Mouse (Mus musculus): ENCODE measurements around the gene Ccdc159.

DNA sequence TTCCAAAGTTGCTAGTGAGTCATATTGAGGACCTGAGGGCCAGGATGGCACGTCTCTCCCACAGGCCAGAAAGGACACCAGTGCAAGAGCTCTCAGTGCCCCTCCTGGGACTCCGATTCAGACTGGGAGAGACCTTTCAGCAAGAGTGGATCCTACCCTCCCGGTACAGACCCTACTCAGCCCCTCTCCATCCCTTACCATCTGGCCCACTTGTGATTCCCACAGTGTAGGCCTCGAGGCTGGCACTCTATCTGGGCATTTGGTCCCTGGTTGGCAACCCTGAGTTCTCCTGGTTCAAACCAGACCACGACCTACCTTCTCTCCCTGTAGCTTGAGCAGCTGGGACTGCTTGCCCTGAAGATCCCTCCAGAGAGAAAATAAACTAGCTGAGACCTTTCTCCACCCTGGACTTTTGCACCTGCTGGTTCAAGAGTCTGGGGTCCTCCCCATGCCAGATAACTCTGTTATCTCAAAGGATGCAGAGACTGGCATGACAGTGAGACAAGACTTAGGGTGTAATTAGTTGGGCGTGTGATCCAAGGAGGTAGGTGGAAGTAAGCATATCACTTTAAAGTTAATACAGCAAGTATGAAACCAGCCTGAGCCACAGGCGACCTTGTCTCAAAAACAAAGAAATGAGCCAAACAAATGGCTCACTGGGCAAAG is 8.3 kb downstream of the Ccdc159 start:
- no peak for TF ChIP-seq CTCF (IDR thresholded peaks at IDR 0.05; ENCODE audit: borderline replicate concordance, insufficient read depth, low read depth, low read length)
- no peak for TF ChIP-seq POLR2A (IDR thresholded peaks at IDR 0.05; ENCODE audit: borderline replicate concordance, insufficient read depth, low read length)
